9 mouse cellular contexts compared by ENCODE assay signal in genomic region chr15:9130772-9131498, GRCm38 (mm10). TPM values are rescaled to one million over a fixed set of nuclear protein-coding genes. Genes with fewer than 3 reads are reported as not detected.
DNase-seq lines count a peak whose midpoint lies in the region; ATAC-seq and TF ChIP-seq lines count a peak whose summit lies in the region.
"Had no signal": no experiment of that assay in that cellular context is flagged by ENCODE, and none has a peak within 500 bp of the region (broad histone marks: within the 10 kb centered on the region; RNA-seq: fewer than 3 reads in every experiment).

No protein-coding gene starts in this region.

- no peak for TF ChIP-seq CTCF in kidney, adult 2 months (conservative IDR thresholded peaks at IDR 0.05; ENCODE audit: insufficient read depth, insufficient read length, low read depth, low read length)

- no peak for TF ChIP-seq POLR2A in kidney, adult 2 months (IDR thresholded peaks at IDR 0.05; ENCODE audit: low read depth, low read length)

- no peak overlapping the region for H3K9ac ChIP-seq in liver, embryonic 12.5 days

- H3K4me3 ChIP-seq in kidney, adult 2 months (ENCODE audit: insufficient read depth, low read depth, low read length) = no peak overlapping the region
- no peak overlapping the region for H3K4me3 ChIP-seq in liver, embryonic 12.5 days

- H3K4me1 ChIP-seq in kidney, adult 2 months (ENCODE audit: control insufficient read depth, insufficient read depth, low read length) = peaks cover 18% of the 10 kb centered on the region
- peaks cover 14% of the 10 kb centered on the region for H3K4me1 ChIP-seq in liver, embryonic 12.5 days

- no peaks in the 10 kb centered on the region for H3K36me3 ChIP-seq in kidney, adult 2 months (ENCODE audit: control insufficient read depth, insufficient read depth, low read length)
- H3K36me3 ChIP-seq in liver, embryonic 12.5 days = peaks cover 90% of the 10 kb centered on the region

- 0 out of 2 replicates have a peak, but pooled peaks have one; percentile 24 for ATAC-seq in common myeloid progenitor, adult 5-6 weeks (replicated peaks; ENCODE audit: low read depth, poor library complexity, severe bottlenecking)
- ATAC-seq in liver, embryonic 12.5 days = 0 out of 2 replicates have a peak, but pooled peaks have one; percentile 23
- no peak for ATAC-seq in erythroblast, adult 5-6 weeks (replicated peaks; ENCODE audit: low FRiP score, poor library complexity, severe bottlenecking)
- ATAC-seq in monocyte, adult 5-6 weeks (replicated peaks; ENCODE audit: insufficient number of reproducible peaks, low FRiP score, low TSS enrichment, poor library complexity, severe bottlenecking) = no peak

- no peaks in the 10 kb centered on the region for H3K27me3 ChIP-seq in kidney, adult 2 months (replicated peaks; ENCODE audit: control insufficient read depth, insufficient read depth, low read length)
- no peaks in the 10 kb centered on the region for H3K27me3 ChIP-seq in liver, embryonic 12.5 days (replicated peaks)

- H3K4me2 ChIP-seq in liver, embryonic 12.5 days = no peak overlapping the region

- peak overlapping the region; percentile 42 for H3K27ac ChIP-seq in kidney, adult 2 months (ENCODE audit: insufficient read depth, low read depth, low read length)
- no peak overlapping the region for H3K27ac ChIP-seq in liver, embryonic 12.5 days

- no peak for DNase-seq in kidney, adult 2 months
- no peak for DNase-seq in kidney, adult 18-20 months
- DNase-seq in R1 (ENCODE audit: low read depth, low spot score) = peak; percentile 64
- no peak for DNase-seq in lung, adult 18-20 months
- DNase-seq: adrenal gland, postnatal 10 days had no signal

- no peaks in the 10 kb centered on the region for H3K9me3 ChIP-seq in liver, embryonic 12.5 days (replicated peaks)

- WGBS in kidney, adult 2 months = 69% methylated on average over 9 of the region's 9 CpGs
- 80% methylated on average over 9 of the region's 9 CpGs for WGBS in liver, embryonic 12.5 days (ENCODE audit: insufficient replicate concordance)

RNA-seq across cellular contexts. Expression of gene Lmbrd2, which starts 9.4 kb away (rescaled TPM):
- polyA plus RNA-seq in kidney, adult 2 months (2012; rRNA removed) = 21.2 and 32.4 TPM in 2 replicates
- total RNA-seq in common myeloid progenitor, adult 5-6 weeks (2017) = 5.3 and 10.5 TPM in 2 replicates
- 1.4 and 2.2 TPM in 2 replicates for polyA plus RNA-seq in liver, embryonic 12.5 days (2016; fragmentation: Nextera tagmentation; extraction: Ambion mirVana)
- total RNA-seq in erythroblast, adult 5-6 weeks (2015; ENCODE audit: low replicate concordance) = 9.4 and 14.6 TPM in 2 replicates
- 3.2 and 3.6 TPM in 2 replicates for total RNA-seq in erythroblast, adult 5-6 weeks (2017; ENCODE audit: low replicate concordance)
- 8.1 to 15.4 TPM (median 10.2 TPM) in 3 replicates for total RNA-seq in monocyte, adult 5-6 weeks (2017)

RNA-seq across cellular contexts. Expression of gene Skp2, which starts 24.3 kb away (rescaled TPM):
- polyA plus RNA-seq in kidney, adult 2 months (2012; rRNA removed) = 0.92 and 1.0 TPM in 2 replicates
- 19.1 and 20.0 TPM in 2 replicates for total RNA-seq in common myeloid progenitor, adult 5-6 weeks (2017)
- polyA plus RNA-seq in liver, embryonic 12.5 days (2016; fragmentation: Nextera tagmentation; extraction: Ambion mirVana) = 43.0 and 43.2 TPM in 2 replicates
- total RNA-seq in erythroblast, adult 5-6 weeks (2015; ENCODE audit: low replicate concordance) = 10.2 and 12.5 TPM in 2 replicates
- total RNA-seq in erythroblast, adult 5-6 weeks (2017; ENCODE audit: low replicate concordance) = 9.6 and 12.3 TPM in 2 replicates
- 1.8 to 3.9 TPM (median 3.0 TPM) in 3 replicates for total RNA-seq in monocyte, adult 5-6 weeks (2017)

RNA-seq across cellular contexts. Expression of gene Nadk2, which starts 59.9 kb away (rescaled TPM):
- polyA plus RNA-seq in kidney, adult 2 months (2012; rRNA removed) = 46.6 and 52.9 TPM in 2 replicates
- total RNA-seq in common myeloid progenitor, adult 5-6 weeks (2017) = 107 and 115 TPM in 2 replicates
- polyA plus RNA-seq in liver, embryonic 12.5 days (2016; fragmentation: Nextera tagmentation; extraction: Ambion mirVana) = 139 and 143 TPM in 2 replicates
- 252 and 320 TPM in 2 replicates for total RNA-seq in erythroblast, adult 5-6 weeks (2015; ENCODE audit: low replicate concordance)
- total RNA-seq in erythroblast, adult 5-6 weeks (2017; ENCODE audit: low replicate concordance) = 514 and 775 TPM in 2 replicates
- total RNA-seq in monocyte, adult 5-6 weeks (2017) = 29.7 to 32.9 TPM (median 31.5 TPM) in 3 replicates

Comparison
In these comparisons a context has a peak if more than half of its experiments do, and no peak if none do; other contexts are left out.
1. ATAC-seq: peak in common myeloid progenitor, adult 5-6 weeks (single experiment) and liver, embryonic 12.5 days (single experiment); none in erythroblast, adult 5-6 weeks (single experiment) and monocyte, adult 5-6 weeks (single experiment).